Mouse (Mus musculus) kidney, embryonic 15.5 days (tissue): ENCODE data around the gene Mthfr. TPM values are rescaled to one million over a fixed set of nuclear protein-coding genes. Genes with fewer than 3 reads are reported as not detected.

Experiments used
- ATAC-seq: fragments of 200-750 bp; cut with Nextera tagmentation; replicated peaks from 2 replicates; pipeline ENCODE4 v1.8.0; 2017; ENCODE audit warnings: moderate TSS enrichment; ENCODE audit not compliant: low FRiP score
- H3K27ac ChIP-seq: fragments of 300-500 bp; sonication (generic); 2 replicates; pipeline ENCODE4 v1.5.1; 2015; ENCODE audit warnings: mild to moderate bottlenecking, inconsistent platforms
- H3K27me3 ChIP-seq: fragments of 300-500 bp; sonication (generic); 2 replicates; pipeline ENCODE4 v1.6.1; 2015; ENCODE audit warnings: inconsistent platforms
- H3K36me3 ChIP-seq: fragments of 300-500 bp; sonication (generic); 2 replicates; pipeline ENCODE4 v1.6.1; 2015; ENCODE audit warnings: inconsistent platforms
- H3K4me1 ChIP-seq: fragments of 300-500 bp; sonication (generic); 2 replicates; pipeline ENCODE4 v1.6.1; 2015; ENCODE audit warnings: inconsistent platforms
- H3K4me2 ChIP-seq: fragments of 300-500 bp; sonication (generic); 2 replicates; pipeline ENCODE4 v1.6.1; 2015; ENCODE audit warnings: moderate library complexity, mild to moderate bottlenecking, inconsistent platforms
- H3K4me3 ChIP-seq: fragments of 300-500 bp; sonication (generic); replicated peaks from 2 replicates; pipeline ENCODE4 v1.5.1; 2015; ENCODE audit warnings: mild to moderate bottlenecking, inconsistent platforms
- H3K9ac ChIP-seq: fragments of 300-500 bp; sonication (generic); 2 replicates; pipeline ENCODE4 v1.6.1; 2015; ENCODE audit warnings: mild to moderate bottlenecking, inconsistent platforms
- H3K9me3 ChIP-seq: fragments of 300-500 bp; sonication (generic); replicated peaks from 2 replicates; pipeline ENCODE4 v1.6.1; 2016; ENCODE audit warnings: inconsistent platforms
- WGBS: fragments of 180-500 bp; shearing (Covaris S2); methylation state at CpG from one replicate; pipeline ENCODE4 v1.1.7; 2015; ENCODE audit warnings: mixed read lengths; 5-methylcytosine and 5-hydroxymethylcytosine counted together
- polyA plus RNA-seq: library from polyadenylated mRNA; unstranded; fragments of >200 nt; fragmentation: Nextera tagmentation; extraction: Ambion mirVana; gene quantifications from 2 replicates; pipeline ENCODE4 v1.2.1, GENCODE M21; 2015

The Mthfr gene
- 23.6 and 24.1 TPM in 2 replicates for polyA plus RNA-seq

DNA sequence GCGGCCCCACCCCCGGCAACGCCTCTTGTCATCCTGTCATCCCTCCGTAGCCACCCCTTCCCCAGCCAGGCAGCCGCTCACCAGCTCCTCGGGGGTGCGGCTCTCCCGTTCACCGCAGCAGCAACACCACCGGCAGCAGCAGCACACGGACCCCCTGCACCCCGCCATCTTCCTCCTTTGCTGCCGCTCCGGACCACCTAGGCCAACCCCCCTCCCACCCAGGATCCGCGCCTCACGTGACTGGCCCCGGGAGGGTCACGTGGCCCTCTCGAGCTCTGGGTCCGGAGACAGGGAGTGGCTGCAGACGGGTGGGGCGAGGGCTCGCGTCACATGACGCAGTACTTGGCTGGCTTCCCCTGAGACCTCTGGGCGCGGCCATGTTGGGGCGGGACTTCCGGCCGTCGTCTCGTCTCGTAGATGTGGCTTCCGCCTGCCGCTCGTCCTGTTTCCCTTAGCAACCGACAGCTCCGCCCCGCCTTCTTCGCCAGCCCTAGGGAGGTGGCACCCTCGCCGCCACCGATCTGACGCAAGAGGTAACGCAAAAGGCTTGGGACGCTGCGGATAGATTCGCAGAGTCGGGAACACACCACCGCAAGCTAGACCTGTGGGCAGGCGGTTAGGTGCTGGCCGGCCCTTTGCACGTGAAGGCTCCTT, at the start of gene Mthfr, which contains the start of gene Clcn6:
Mthfr (plus strand) TSS at position 478 of the 654 bp plus-strand sequence.
Clcn6 (minus strand) TSS at position 222 of the 654 bp plus-strand sequence.
- H3K27ac ChIP-seq = peak within 1 kb of the TSS; percentile 94
- peaks cover 29% of the 10 kb centered on the region for H3K36me3 ChIP-seq
- under 1% methylated on average over 54 of the region's 54 CpGs for WGBS
- H3K27me3 ChIP-seq = no peaks in the 10 kb centered on the region
- no peaks in the 10 kb centered on the region for H3K9me3 ChIP-seq
- peak; percentile 93 for ATAC-seq
- peak within 1 kb of the TSS; percentile 66 for H3K9ac ChIP-seq
- peak within 1 kb of the TSS; percentile 79 for H3K4me2 ChIP-seq
- peak within 1 kb of the TSS; percentile 77 for H3K4me3 ChIP-seq
- H3K4me1 ChIP-seq = peaks cover 53% of the 10 kb centered on the region

DNA sequence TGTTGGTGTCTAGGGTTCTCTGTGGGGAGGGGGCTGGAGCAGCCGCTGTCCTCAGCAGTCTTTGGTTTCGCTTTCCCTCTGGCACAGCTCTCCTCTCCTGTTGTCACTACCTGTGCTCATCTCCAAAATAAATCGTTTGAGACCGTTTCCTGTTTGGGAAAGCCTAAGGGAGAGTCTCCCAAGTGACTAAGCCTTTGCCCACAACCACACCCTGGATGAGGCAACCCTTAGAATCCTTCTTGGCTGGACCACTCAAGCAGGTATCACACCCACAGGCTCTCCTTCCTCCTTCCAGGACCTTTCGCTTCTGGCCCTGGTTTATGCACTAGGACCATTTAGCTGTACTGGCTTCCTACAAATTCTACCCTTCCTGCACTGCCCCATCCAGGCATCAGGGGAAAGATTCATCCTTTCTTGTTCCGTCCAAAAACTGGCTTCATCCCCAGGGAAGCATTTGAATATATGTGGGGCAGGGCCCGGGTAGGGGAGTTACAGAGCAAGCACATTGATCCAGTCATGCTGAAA, 45.2 kb upstream of the Mthfr start:
- Histone ChIP-seq H3K9ac (no peak overlapping the region), H3K4me1 (no peaks in the 10 kb centered on the region), H3K4me2 (no peak overlapping the region), H3K27ac (no peak overlapping the region), H3K9me3 (no peaks in the 10 kb centered on the region), H3K36me3 (no peaks in the 10 kb centered on the region), H3K27me3 (no peaks in the 10 kb centered on the region), H3K4me3 (no peak overlapping the region)
- WGBS = 64% methylated on average over 7 of the region's 7 CpGs
- ATAC-seq = no peak

DNA sequence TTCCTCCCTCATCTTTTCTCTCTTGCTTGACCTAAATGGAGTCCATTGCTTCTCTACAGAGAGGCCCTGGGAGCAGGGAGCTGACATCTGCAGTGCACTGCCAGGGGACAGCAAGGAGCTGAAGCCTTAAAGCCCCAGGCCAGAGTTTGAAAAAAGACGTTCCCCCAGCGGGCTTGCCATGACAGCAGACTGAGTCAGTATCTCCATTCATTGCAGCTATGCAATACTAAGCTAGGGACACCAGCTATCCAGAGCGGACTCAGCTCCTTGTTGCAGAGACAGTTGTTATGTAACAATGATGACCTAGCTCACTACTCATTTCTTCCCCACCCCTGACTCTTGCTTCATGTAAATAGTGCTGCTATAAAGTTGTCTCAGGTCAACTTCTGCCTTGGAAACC, 43.6 kb upstream of the Mthfr start:
- no peaks in the 10 kb centered on the region for H3K9me3 ChIP-seq
- H3K4me2 ChIP-seq = no peak overlapping the region
- no peak overlapping the region for H3K27ac ChIP-seq
- H3K27me3 ChIP-seq = no peaks in the 10 kb centered on the region
- no peak overlapping the region for H3K9ac ChIP-seq
- WGBS = 89% methylated on average over 3 of the region's 3 CpGs
- H3K4me3 ChIP-seq = no peak overlapping the region
- H3K36me3 ChIP-seq = no peaks in the 10 kb centered on the region
- ATAC-seq = no peak
- no peaks in the 10 kb centered on the region for H3K4me1 ChIP-seq

DNA sequence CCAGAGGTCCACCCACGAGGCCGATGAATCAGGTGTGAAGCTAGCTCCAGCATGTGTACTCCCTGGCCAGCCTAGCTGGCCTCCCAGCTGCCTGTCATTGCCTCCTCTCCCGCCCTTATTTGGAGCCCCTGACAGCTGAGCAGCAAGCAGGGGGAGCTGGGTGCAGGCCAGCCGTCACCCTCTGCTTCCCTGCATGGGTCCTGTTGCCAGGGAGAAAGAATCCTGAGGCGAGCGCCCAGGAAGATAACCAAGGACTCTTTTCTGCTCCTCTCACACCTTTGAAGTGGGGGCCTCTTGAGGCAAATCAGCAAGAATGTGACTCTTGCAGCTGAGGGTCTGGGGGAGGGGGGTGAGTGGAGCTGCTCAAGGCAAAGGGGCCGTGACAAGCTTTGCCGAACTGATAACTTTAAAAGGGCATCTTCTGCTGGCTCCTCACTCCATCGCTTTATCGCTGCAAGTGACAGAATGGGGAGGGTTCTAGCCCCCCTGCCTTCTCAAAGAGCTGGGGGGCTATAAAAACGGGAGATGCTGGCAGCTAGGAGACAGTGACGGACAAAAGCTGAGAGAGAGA, 38.6 kb upstream of the Mthfr start, which contains the start of gene Nppa:
Nppa (plus strand) TSS at position 521 of the 571 bp plus-strand sequence.
- H3K27ac ChIP-seq = no peak within 1 kb of the TSS
- 26% methylated on average over 12 of the region's 12 CpGs for WGBS
- H3K36me3 ChIP-seq = peaks cover 8% of the 10 kb centered on the region
- no peaks in the 10 kb centered on the region for H3K4me1 ChIP-seq
- H3K4me2 ChIP-seq = no peak within 1 kb of the TSS
- H3K9ac ChIP-seq = no peak within 1 kb of the TSS
- H3K27me3 ChIP-seq = no peaks in the 10 kb centered on the region
- H3K9me3 ChIP-seq = no peaks in the 10 kb centered on the region
- no peak for ATAC-seq
- H3K4me3 ChIP-seq = no peak within 1 kb of the TSS

DNA sequence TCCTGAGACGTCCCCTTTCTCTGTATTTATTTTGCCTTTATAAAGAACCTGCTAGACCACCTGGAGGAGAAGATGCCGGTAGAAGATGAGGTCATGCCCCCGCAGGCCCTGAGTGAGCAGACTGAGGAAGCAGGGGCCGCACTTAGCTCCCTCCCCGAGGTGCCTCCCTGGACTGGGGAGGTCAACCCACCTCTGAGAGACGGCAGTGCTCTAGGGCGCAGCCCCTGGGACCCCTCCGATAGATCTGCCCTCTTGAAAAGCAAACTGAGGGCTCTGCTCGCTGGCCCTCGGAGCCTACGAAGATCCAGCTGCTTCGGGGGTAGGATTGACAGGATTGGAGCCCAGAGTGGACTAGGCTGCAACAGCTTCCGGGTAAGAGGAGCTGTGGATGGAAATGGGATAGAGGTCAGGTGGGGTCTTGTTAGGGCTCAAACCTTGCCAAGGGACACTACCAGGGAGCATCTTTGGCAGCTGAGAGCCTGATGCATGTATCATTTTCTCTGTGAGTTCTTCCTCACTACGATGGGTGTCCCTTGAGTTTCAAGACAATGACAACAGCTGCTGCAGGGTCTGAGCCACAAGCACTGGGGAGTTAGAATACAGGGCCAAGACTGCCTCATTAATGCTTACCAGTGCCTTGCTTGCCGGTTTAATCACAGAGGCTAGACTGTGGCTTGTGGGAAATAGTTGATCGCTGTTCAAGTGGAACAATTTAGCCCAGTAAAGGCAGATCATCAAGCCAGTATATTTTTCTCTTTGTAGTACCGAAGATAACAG, 37.7 kb upstream of the Mthfr start:
- 80% methylated on average over 17 of the region's 17 CpGs for WGBS
- H3K4me1 ChIP-seq = no peaks in the 10 kb centered on the region
- no peak overlapping the region for H3K27ac ChIP-seq
- H3K4me2 ChIP-seq = no peak overlapping the region
- no peak overlapping the region for H3K9ac ChIP-seq
- peaks cover 17% of the 10 kb centered on the region for H3K36me3 ChIP-seq
- H3K4me3 ChIP-seq = no peak overlapping the region
- no peaks in the 10 kb centered on the region for H3K27me3 ChIP-seq
- H3K9me3 ChIP-seq = no peaks in the 10 kb centered on the region
- ATAC-seq = no peak

DNA sequence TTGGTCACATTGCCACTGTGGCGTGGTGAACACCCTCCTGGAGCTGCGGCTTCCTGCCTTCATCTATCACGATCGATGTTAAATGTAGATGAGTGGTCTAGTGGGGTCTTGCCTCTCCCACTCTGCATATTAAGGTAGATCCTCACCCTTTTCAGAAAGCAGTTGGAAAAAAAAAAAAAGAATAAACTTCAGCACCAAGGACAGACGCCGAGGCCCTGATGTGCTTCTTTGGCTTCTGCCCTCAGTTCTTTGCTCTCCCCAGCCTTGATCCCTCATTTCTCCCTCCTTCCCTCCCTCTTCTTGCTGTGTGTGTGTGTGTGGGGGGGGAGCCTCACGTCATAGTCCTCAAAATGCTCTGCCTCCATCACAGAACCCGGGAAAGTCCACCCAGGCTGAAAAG, 37.0 kb upstream of the Mthfr start:
- no peak overlapping the region for H3K4me2 ChIP-seq
- H3K9me3 ChIP-seq = no peaks in the 10 kb centered on the region
- no peaks in the 10 kb centered on the region for H3K27me3 ChIP-seq
- ATAC-seq = no peak
- 48% methylated on average over 8 of the region's 8 CpGs for WGBS
- no peaks in the 10 kb centered on the region for H3K4me1 ChIP-seq
- peaks cover 23% of the 10 kb centered on the region for H3K36me3 ChIP-seq
- no peak overlapping the region for H3K27ac ChIP-seq
- no peak overlapping the region for H3K9ac ChIP-seq
- no peak overlapping the region for H3K4me3 ChIP-seq

DNA sequence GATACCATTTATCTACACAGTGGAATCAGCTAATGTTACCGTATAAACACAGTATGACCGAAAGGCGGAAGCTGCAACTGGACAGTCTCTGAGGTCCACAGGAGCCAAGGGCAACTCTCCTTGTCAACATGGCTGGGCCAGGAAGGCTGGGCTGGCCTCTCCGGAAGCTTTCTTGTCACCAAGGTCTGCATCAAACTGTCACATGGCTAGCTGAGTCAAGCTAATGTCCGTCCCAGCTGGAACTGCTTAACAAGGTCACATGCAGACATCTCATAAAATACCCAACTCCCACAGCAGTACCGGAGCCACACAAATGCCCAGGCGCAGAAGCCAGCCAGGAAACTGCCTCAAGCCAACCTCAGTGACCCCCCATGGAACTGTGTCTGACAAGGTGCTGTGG, 34.5 kb upstream of the Mthfr start:
- Histone ChIP-seq H3K4me1 (no peaks in the 10 kb centered on the region), H3K4me2 (no peak overlapping the region), H3K36me3 (peaks cover 48% of the 10 kb centered on the region), H3K27me3 (no peaks in the 10 kb centered on the region), H3K27ac (no peak overlapping the region), H3K4me3 (no peak overlapping the region), H3K9me3 (no peaks in the 10 kb centered on the region), H3K9ac (no peak overlapping the region)
- no peak for ATAC-seq
- 57% methylated on average over 7 of the region's 7 CpGs for WGBS

DNA sequence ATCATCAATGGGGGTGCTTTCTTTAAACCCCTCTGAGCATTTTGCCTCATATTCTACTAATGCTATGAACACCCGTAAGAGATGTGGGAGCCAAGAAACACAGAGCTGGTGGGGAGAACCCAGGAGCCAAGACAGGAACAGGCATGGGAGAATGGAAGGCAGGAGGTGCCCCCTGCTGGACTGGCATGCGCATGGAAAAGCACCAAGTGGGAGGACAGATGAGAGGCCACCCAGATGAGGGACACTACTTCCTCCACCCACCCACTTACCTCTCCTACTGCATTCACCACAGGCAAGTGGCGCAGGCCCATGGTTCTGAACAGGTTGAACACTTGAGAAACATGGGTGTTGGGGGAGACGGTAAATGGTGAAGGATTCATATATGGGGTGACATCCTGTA, 30.5 kb upstream of the Mthfr start:
- Histone ChIP-seq H3K36me3 (peaks cover 89% of the 10 kb centered on the region), H3K9me3 (no peaks in the 10 kb centered on the region), H3K4me1 (no peaks in the 10 kb centered on the region), H3K27me3 (no peaks in the 10 kb centered on the region), H3K9ac (no peak overlapping the region), H3K27ac (no peak overlapping the region), H3K4me2 (no peak overlapping the region), H3K4me3 (no peak overlapping the region)
- 79% methylated on average over 4 of the region's 4 CpGs for WGBS
- no peak for ATAC-seq

DNA sequence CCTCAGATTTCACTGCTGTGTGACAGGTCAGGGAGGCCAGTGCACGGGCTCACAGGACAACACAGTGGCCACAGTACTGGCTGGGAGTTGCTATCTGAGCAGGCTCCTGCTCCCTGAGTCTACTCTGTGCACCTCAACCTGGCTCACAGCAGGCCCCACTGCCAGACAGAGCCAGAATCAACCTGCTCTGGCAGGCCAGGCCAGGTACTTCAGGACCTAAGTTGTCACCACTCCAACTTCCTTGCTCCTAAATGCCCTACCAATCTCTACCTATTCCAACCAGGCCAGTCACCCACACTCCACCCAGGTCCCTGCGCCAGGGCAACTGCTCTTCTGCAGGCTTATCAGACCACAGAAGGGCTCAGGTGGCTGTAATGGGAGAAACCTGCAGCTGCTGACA, 29.2 kb upstream of the Mthfr start:
- Histone ChIP-seq H3K9ac (no peak overlapping the region), H3K4me2 (no peak overlapping the region), H3K4me1 (no peaks in the 10 kb centered on the region), H3K9me3 (no peaks in the 10 kb centered on the region), H3K4me3 (no peak overlapping the region), H3K27ac (no peak overlapping the region), H3K27me3 (no peaks in the 10 kb centered on the region), H3K36me3 (peaks cover 99% of the 10 kb centered on the region)
- WGBS = 91% methylated on average over 2 of the region's 2 CpGs
- ATAC-seq = no peak

DNA sequence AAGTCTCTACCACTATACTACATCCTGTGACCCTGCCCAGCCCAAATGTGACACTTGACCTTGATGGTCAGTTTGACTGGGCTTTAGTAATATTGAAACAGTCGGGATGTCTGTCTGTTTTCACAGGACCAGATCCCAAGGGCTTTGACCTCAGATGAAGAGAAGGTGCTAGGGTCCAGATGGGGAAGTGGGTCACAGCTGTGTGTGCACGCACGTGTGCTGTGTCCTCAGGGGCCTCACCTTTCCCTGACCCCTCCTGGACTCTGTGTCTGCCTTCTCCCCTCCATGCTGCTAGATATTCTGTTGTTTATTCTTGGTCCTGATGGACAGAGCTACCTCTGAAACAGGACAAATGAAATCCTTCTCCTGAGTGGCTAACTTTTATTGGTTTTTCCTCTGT, 27.5 kb upstream of the Mthfr start:
- Histone ChIP-seq H3K4me3 (no peak overlapping the region), H3K9me3 (no peaks in the 10 kb centered on the region), H3K9ac (no peak overlapping the region), H3K4me1 (no peaks in the 10 kb centered on the region), H3K4me2 (no peak overlapping the region), H3K27me3 (no peaks in the 10 kb centered on the region), H3K27ac (no peak overlapping the region), H3K36me3 (peaks cover 100% of the 10 kb centered on the region)
- no peak for ATAC-seq
- WGBS = 83% methylated on average over 3 of the region's 3 CpGs

DNA sequence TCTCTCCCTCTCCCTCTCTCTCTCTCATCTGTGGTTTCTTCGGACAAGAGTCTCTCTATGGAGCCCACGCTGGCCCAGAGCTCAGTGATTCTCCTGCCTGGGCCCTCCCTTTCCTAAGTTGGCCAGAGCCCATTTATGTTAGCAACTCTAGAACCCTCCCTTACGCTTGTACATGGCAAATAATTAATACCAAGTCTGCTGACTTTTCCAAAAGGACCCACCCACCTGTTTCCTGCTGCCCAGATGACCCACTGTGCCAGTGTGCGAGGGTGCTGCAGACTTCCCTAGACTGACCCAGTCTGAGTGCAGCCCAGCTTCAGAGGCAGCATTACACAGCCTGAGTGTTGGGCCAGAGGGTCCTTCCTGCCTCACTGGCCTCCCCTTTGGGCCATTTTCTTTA, 26.7 kb upstream of the Mthfr start:
- Histone ChIP-seq H3K36me3 (peaks cover 100% of the 10 kb centered on the region), H3K9me3 (no peaks in the 10 kb centered on the region), H3K4me2 (no peak overlapping the region), H3K4me3 (no peak overlapping the region), H3K4me1 (no peaks in the 10 kb centered on the region), H3K27me3 (no peaks in the 10 kb centered on the region), H3K27ac (no peak overlapping the region), H3K9ac (no peak overlapping the region)
- WGBS = 91% methylated on average over 4 of the region's 4 CpGs
- no peak for ATAC-seq

DNA sequence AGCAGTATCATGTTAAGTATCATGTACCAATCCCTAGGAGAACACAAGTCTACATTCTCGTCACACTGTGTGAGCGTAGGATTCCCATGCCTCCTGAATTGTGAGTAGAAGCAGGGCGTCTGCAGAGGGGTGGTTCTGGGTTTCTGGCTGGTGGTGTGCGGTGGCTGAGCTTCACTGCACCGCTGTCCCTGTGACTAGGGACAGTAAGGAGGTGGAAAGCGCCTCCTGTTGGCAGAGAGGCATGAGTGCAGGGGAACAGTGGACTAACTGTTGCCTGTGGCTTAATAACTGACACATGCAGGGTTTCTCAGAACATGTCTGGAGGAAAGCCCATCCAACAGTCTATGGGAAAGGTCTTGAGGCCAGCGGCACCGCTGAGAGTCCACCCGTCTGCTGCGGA, 23.5 kb upstream of the Mthfr start:
- Histone ChIP-seq H3K4me2 (no peak overlapping the region), H3K27me3 (no peaks in the 10 kb centered on the region), H3K36me3 (peaks cover 98% of the 10 kb centered on the region), H3K27ac (no peak overlapping the region), H3K4me3 (no peak overlapping the region), H3K9ac (no peak overlapping the region), H3K9me3 (no peaks in the 10 kb centered on the region), H3K4me1 (no peaks in the 10 kb centered on the region)
- no peak for ATAC-seq
- WGBS = 84% methylated on average over 10 of the region's 10 CpGs
